Mouse (Mus musculus) layer of hippocampus, adult 8-10 months (tissue): ENCODE results near the gene Fam178b. TPM values are rescaled to one million over a fixed set of nuclear protein-coding genes. Genes with fewer than 3 reads are reported as not detected.

Experiments
- DNase-seq, 2 experiments: peaks; one replicate each; pipeline ENCODE4 v3.0.0; 2022; ENCODE audit warnings: low spot score in 2 of 2
- total RNA-seq, 4 experiments: library from RNA; stranded (reverse); gene quantifications; 2 replicates each; pipeline ENCODE4 v1.2.4; 2022

The Fam178b gene
- total RNA-seq, 4 experiments from 2014 or later = 0.55 TPM; not detected in 3

DNA sequence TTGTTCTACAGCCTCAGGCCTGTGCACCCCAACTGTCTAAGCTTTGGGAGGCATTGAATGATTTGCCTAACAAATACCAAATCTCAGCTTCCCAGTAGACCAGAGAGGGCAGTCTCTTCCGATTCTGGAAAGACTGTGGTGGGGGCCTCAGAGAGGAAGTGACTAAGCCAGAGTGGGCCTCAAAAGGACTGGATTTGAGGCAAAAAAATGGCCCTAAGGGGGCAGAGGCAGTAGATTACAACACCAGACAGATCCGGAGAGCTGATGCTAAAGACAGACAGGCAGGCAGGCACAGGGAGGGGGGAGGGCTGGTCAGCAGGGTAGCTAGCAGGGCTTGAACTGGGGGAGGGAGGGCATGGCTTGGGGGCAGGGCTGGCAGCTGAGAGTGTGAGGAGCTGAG is 116.6 kb downstream of the Fam178b start:
- DNase-seq = no peak

- no peak for DNase-seq
Observed at GRCm38 (mm10) chr1:36564101-36564500, 118.9 kb downstream of the Fam178b start.

DNA sequence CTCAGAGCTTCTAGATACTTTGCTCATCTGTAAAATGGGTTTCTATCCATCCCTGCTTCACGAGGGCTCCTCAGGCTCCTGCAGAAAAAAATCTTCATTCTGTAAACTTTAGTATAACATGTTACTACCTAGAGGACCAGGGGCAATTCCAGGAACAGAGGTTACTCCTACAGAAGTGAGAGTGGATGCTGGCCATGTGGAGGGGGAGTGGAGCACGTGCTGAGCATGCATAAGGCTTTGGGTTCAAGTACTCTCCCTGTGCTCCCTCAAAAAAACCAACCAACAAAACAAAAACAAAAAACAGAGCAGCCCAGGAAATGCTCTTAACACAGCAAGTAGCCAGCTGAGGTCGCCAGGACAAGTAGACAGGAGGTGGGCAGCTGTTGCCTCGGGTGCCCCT is 119.4 kb downstream of the Fam178b start:
- no peak for DNase-seq

DNA sequence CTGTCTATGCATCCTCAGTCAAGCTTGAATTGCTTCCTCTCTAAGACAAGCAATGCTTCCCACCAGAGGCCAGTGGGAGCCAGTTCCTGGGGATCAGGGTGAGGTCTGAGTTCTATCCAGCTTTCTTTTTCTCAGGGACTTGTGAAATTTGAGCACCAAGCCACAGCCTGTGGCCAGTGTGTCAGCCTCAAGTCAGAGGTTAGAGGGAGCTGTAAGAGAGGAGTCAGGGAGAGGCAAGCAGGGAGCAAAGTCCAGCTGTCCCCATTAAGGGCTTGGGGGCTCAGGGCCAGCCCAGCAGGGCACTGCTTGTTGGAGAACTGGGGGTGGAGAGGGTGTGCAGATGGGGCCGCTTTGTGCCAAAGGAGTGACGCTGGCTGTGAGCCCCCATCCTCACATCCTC is 119.8 kb downstream of the Fam178b start:
- DNase-seq = no peak

DNA sequence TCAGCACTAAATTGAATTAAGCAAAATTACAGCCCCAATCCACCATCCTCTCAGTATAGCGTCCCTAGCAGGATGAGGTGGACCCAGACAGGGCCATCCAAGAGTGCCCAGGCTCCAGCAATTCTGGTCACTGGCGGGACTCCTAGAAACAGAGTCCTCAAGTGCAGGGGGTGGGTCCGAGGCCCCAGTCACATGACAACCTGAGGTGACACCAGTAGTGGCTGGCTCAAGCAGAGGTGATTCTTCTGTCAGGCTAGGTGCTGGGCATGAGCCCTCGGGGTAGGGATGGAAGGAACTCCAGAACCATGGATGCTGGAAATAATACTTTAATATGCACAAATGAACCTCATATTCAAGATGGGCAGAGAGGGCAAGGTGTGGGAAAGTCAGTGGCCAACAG is 120.6 kb downstream of the Fam178b start:
- no peak for DNase-seq

- no peak for DNase-seq
Observed at GRCm38 (mm10) chr1:36560903-36561302, 122.1 kb downstream of the Fam178b start.

GRCm38 (mm10) chr1:36559888-36560287 is 123.1 kb downstream of the Fam178b start:
- DNase-seq = no peak

DNA sequence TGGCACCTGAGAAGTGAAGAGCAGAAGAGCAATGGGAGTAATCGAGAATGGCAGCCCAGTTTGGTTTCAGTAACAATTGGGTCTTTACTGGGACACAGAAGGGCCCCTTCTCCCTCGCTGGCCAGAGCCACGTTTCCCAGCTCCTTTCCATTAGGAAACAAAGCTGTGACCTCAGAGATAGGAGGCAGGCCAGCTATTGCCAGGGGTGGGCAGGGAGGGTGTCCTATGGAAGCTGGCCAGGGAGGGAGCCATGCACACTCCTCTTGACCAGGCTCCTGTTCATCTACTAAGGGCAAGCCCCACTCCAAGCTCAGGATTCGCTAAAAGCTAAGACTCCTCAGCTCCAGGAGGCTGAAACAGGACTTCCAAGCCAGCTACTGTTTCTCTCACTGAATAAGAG is 123.7 kb downstream of the Fam178b start:
- DNase-seq = no peak

- DNase-seq = peak; percentile 48 to 53
Observed at GRCm38 (mm10) chr1:36558031-36558993, 124.7 kb downstream of the Fam178b start, which contains the start of gene Sema4c. Gene Sema4c, minus strand, starts transcription at chr1:36558349.

GRCm38 (mm10) chr1:36557457-36558011 is 125.4 kb downstream of the Fam178b start:
- peak; percentile 47 to 69 for DNase-seq

- DNase-seq = peak; percentile 80 to 88
Observed at GRCm38 (mm10) chr1:36556553-36557456, 126.2 kb downstream of the Fam178b start.

- DNase-seq = no peak
Observed at GRCm38 (mm10) chr1:36555798-36556395, 127.1 kb downstream of the Fam178b start.

DNA sequence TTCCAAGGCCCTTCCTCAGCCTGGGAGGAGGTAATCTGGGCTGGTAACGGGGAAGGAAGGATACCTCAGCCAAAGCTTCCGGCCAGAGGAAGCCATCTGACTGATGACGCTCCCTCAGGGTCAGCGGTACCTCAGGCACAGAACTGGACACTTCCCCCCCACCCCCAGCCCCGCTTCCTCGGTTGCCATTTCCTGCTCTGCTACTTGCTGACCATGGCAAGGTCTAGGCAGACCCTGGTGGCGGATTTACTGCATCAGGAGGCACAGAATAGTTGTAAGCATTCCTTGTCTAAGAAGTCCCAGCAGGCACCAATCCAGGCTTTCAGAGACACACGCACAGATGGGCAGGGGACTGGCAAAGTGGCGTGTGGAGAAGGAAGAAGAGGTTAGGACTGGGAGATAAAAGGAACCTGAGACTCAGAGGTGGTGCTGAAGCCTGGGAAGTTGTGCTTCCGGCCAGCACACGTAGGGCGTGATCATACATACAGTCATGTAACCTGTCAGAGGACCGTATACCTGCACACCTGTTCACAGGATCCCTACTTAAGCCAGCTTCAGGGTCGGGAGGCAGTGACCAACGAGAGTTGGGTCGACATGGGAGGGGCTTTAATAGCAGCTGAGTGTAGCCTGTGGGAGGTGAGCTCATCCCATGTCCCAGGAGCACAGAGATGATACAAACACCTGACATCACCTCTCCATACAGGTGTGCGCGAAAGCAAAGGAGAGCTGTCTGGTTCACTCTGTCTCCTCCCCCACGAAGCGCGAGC is 128.2 kb downstream of the Fam178b start:
- DNase-seq = no peak

GRCm38 (mm10) chr1:36552506-36552905 is 130.5 kb downstream of the Fam178b start:
- DNase-seq = no peak

DNA sequence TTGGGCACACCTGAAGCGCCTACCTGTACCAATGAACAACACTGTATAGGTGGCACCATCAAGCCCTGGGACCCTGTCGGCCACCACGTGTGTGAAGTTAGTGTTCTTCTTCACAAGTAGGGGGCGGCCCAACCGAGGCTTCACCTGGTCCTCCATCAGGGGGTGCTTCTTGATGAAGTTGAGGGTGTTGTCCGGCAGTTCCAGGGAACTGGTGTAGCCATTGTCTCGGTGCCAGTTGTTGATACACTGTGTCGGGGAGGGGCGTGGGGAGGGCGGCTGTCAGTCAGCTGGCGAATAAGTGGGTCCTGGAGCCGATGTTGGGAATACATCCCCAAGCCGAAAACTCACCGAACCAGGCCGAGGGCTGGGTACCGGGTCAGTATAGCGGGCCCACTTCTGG is 131.1 kb downstream of the Fam178b start:
- no peak for DNase-seq

GRCm38 (mm10) chr1:36550075-36550863 is 132.7 kb downstream of the Fam178b start:
- no peak for DNase-seq

DNA sequence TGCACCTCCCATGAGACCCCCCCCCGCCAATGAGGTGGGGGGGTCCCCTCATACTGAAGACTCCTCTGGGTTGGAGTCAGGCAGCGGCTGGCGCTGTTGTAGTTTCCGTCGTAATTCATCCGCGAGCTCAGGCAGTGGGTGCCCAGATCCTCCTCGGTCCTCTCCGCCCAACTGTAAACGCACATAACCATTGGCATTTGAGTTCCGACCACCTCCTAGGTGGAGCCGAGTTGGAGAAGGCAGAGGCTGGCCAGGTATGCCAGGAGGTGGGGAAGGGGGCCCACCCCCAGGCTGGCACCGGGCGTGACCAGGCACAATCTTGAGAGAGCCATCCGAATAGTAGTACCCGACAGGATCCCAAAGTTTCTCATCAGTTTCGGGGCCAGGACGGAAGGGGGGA is 133.5 kb downstream of the Fam178b start:
- no peak for DNase-seq

DNA sequence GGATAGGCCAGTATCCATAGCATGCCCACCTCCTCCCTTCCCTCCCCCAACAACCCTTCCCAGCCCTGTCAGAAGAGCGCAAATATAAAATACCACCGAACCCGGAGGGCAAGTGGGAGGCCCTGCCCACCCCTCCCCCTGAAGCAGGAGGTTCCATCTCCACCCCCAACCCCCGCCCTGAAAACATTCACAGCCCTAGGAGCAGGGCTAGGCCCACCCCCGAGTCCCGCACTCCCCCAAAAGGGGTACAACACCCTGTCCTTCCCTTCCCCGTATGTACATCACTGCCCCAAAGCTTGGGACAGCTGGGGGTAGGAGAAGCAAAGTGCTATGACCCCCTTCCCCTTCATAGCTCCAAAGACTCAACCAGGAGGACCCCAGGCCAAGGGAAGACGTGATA is 134.2 kb downstream of the Fam178b start:
- DNase-seq = no peak

- DNase-seq = no peak
Observed at GRCm38 (mm10) chr1:36547981-36548598, 134.9 kb downstream of the Fam178b start.
